Mouse (Mus musculus): ENCODE data around the gene Ubr3.

- TF ChIP-seq POLR2A (IDR thresholded peaks at IDR 0.05; ENCODE audit: low read depth, low read length) (no peak), CHD2 (IDR thresholded peaks at IDR 0.05; ENCODE audit: low read length) (no peak), TCF12 (IDR thresholded peaks at IDR 0.05; ENCODE audit: low read depth, low read length) (no peak), CTCF (conservative IDR thresholded peaks at IDR 0.05 in 1 of 2, IDR thresholded peaks at IDR 0.05 in 1 of 2; ENCODE audit: low read depth in 2 of 2, low read length in 2 of 2) (no peak), MXI1 (IDR thresholded peaks at IDR 0.05; ENCODE audit: low read depth, low read length) (no peak), HCFC1 (IDR thresholded peaks at IDR 0.05; ENCODE audit: low read depth, low read length) (no peak)
Measured at GRCm38 (mm10) chr2:70012941-70013340, 115.9 kb downstream of the Ubr3 start.
